Mouse (Mus musculus): ENCODE data around the gene Palmd. TPM values are rescaled to one million over a fixed set of nuclear protein-coding genes. Genes with fewer than 3 reads are reported as not detected.
A peak's percentile ranks its signal among the peaks of the same experiment; 100 is the strongest.

Palmd gene
- total and polyA plus RNA-seq, 2 experiments from 2014 or later = 6.7 to 10.7 TPM

DNA sequence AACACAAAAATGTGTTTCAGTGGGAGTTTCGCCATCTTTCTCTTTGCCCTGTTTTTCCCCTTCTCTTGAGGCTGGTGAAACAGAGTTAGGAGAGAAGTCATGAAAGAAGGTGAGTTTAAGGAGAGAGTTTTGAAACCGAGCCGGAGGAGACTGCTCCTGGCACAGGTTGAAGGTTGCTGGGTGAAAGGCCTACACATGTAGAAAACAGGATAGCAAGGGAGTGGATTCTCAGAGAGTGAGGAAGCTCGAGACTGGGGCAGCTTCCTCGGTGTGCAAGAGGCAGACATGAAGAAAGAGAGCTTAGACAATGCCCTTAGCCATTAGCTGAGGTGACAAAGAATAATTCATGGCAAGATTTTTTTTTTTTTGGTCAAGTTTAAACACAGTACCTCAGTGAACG, 15.4 kb downstream of the Palmd start:
- no peak overlapping the region for H3K27ac ChIP-seq (ENCODE audit: low read depth, low read length)
- H3K9me3 ChIP-seq (ENCODE audit: low read length) = no peaks in the 10 kb centered on the region
- TF ChIP-seq CTCF (IDR thresholded peaks at IDR 0.05) = no peak
- no peaks in the 10 kb centered on the region for H3K27me3 ChIP-seq (ENCODE audit: insufficient read depth, low read length)
- ATAC-seq (ENCODE audit: low FRiP score) (no peak), DNase-seq (ENCODE audit: low spot score) (no peak)
- H3K4me1 ChIP-seq (ENCODE audit: insufficient read depth, low read length) = no peaks in the 10 kb centered on the region
- H3K9ac ChIP-seq (replicated peaks; ENCODE audit: low read length, poor library complexity, severe bottlenecking) = no peak overlapping the region
- 87% methylated on average over 6 of the region's 6 CpGs for WGBS
- H3K4me2 ChIP-seq (ENCODE audit: low read depth, low read length, poor library complexity, severe bottlenecking) = no peak overlapping the region
- no peaks in the 10 kb centered on the region for H3K36me3 ChIP-seq (ENCODE audit: insufficient read depth, low read length)
- H3K4me3 ChIP-seq (ENCODE audit: low read depth, low read length) = no peak overlapping the region

DNA sequence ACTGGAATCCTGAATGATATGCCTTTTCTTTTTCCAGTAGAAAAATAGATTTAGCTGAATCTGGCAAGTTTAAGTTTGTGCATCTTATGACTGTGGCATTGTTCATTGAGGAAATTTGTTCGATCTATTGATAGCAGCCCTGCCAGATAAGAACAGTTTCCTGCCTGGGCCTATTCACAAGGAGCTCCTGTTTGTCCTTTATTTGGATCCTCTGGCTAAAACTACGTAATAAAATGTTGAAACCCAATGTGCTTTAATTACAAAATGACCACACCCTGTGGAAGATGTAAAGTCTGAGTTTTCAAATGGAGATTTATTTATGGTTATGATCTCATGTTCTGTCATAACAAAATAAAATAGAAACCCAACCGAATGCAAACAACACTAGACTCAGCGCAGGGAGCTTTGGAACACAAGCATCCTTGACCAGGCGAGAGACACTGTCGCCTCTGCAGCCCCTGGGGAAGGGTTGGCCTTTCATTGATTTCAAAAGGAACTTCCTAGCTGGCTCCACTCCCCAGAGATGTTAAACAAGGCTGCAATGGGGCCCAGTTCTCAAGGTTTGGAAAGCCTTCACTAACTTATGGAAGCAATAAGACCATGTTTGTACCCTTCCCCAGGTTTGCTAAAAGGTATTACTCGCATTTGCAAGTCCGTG, 16.4 kb downstream of the Palmd start:
- DNase-seq (ENCODE audit: low spot score) = no peak
- no peak for TF ChIP-seq CTCF (IDR thresholded peaks at IDR 0.05)
- Histone ChIP-seq H3K27me3 (ENCODE audit: insufficient read depth, low read length) (no peaks in the 10 kb centered on the region), H3K36me3 (ENCODE audit: insufficient read depth, low read length) (no peaks in the 10 kb centered on the region), H3K27ac (ENCODE audit: low read depth, low read length) (no peak overlapping the region), H3K9ac (replicated peaks; ENCODE audit: low read length, poor library complexity, severe bottlenecking) (no peak overlapping the region), H3K4me3 (ENCODE audit: low read depth, low read length) (no peak overlapping the region), H3K9me3 (ENCODE audit: low read length) (no peaks in the 10 kb centered on the region), H3K4me2 (ENCODE audit: low read depth, low read length, poor library complexity, severe bottlenecking) (no peak overlapping the region), H3K4me1 (ENCODE audit: insufficient read depth, low read length) (no peaks in the 10 kb centered on the region)
- WGBS = 85% methylated on average over 8 of the region's 8 CpGs
- ATAC-seq (ENCODE audit: low FRiP score) = no peak

DNA sequence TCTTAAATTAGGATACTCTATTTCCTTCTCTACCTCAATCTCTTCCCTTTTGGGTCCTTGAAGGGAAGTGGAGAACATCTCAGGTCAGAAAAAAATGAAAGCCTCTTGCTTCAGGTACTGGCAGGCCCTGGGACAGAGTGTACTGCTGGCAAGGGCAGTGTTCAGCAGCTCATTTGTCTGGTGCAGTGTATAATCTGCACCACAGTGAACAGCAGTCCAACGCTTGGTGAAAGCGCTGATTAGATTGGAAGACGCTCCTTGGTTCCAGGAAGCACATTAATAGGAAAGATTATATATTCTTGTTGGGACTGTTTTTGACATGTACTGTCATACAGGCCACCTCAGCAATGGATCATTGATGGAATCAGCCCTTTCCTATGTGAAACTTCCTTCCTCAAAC, 17.3 kb downstream of the Palmd start:
- no peak for ATAC-seq (ENCODE audit: low FRiP score)

GRCm38 (mm10) chr3:116950665-116951115, 18.1 kb downstream of the Palmd start:
- WGBS = 89% methylated on average over 6 of the region's 6 CpGs

More for the DNA sequence above, 17.3 kb downstream of the Palmd start:
- Histone ChIP-seq H3K4me3 (ENCODE audit: low read depth, low read length) (no peak overlapping the region), H3K9me3 (ENCODE audit: low read length) (no peaks in the 10 kb centered on the region), H3K4me2 (ENCODE audit: low read depth, low read length, poor library complexity, severe bottlenecking) (no peak overlapping the region), H3K27ac (ENCODE audit: low read depth, low read length) (no peak overlapping the region), H3K27me3 (ENCODE audit: insufficient read depth, low read length) (no peaks in the 10 kb centered on the region), H3K9ac (replicated peaks; ENCODE audit: low read length, poor library complexity, severe bottlenecking) (no peak overlapping the region), H3K36me3 (ENCODE audit: insufficient read depth, low read length) (no peaks in the 10 kb centered on the region), H3K4me1 (ENCODE audit: insufficient read depth, low read length) (no peaks in the 10 kb centered on the region)
- no peak for TF ChIP-seq CTCF (IDR thresholded peaks at IDR 0.05)
- WGBS = 94% methylated on average over 3 of the region's 3 CpGs
- no peak for DNase-seq (ENCODE audit: low spot score)

DNA sequence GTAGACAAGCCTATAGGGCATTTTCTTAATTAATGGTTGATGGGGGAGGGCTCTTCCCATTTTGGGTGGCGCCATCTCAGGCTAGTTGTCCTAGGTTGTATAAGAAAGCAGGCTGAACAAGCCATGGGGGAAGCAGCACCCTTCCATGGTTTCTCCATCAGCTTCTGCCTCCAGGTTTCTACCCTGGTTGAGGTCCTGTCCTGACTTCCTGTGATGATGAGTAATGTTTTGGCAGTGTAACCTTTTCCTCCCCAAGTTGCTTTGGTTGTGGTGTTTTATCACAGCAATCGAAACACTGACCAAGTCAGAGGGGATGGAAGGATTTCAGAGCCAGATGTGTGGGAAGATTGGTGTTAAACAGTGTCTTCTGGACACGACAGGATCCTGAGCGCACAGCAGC, 22.3 kb downstream of the Palmd start:
- TF ChIP-seq CTCF (IDR thresholded peaks at IDR 0.05) = no peak
- no peak for ATAC-seq (ENCODE audit: low FRiP score)
- no peak for DNase-seq (ENCODE audit: low spot score)
- H3K4me1 ChIP-seq (ENCODE audit: insufficient read depth, low read length) = no peaks in the 10 kb centered on the region
- no peaks in the 10 kb centered on the region for H3K36me3 ChIP-seq (ENCODE audit: insufficient read depth, low read length)
- no peak overlapping the region for H3K4me3 ChIP-seq (ENCODE audit: low read depth, low read length)
- no peak overlapping the region for H3K9ac ChIP-seq (replicated peaks; ENCODE audit: low read length, poor library complexity, severe bottlenecking)
- 95% methylated on average over 4 of the region's 4 CpGs for WGBS
- H3K9me3 ChIP-seq (ENCODE audit: low read length) = no peaks in the 10 kb centered on the region
- no peak overlapping the region for H3K27ac ChIP-seq (ENCODE audit: low read depth, low read length)
- H3K4me2 ChIP-seq (ENCODE audit: low read depth, low read length, poor library complexity, severe bottlenecking) = no peak overlapping the region
- H3K27me3 ChIP-seq (ENCODE audit: insufficient read depth, low read length) = no peaks in the 10 kb centered on the region

More at GRCm38 (mm10) chr3:116950665-116951115, 18.1 kb downstream of the Palmd start:
- H3K4me1 ChIP-seq (ENCODE audit: insufficient read depth, low read length) = no peaks in the 10 kb centered on the region
- DNase-seq (ENCODE audit: low spot score) = no peak
- no peak for ATAC-seq (ENCODE audit: low FRiP score)
- H3K4me3 ChIP-seq (ENCODE audit: low read depth, low read length) = no peak overlapping the region
- no peaks in the 10 kb centered on the region for H3K36me3 ChIP-seq (ENCODE audit: insufficient read depth, low read length)
- H3K4me2 ChIP-seq (ENCODE audit: low read depth, low read length, poor library complexity, severe bottlenecking) = no peak overlapping the region
- TF ChIP-seq CTCF (IDR thresholded peaks at IDR 0.05) = no peak
- no peaks in the 10 kb centered on the region for H3K9me3 ChIP-seq (ENCODE audit: low read length)
- no peak overlapping the region for H3K9ac ChIP-seq (replicated peaks; ENCODE audit: low read length, poor library complexity, severe bottlenecking)
- no peaks in the 10 kb centered on the region for H3K27me3 ChIP-seq (ENCODE audit: insufficient read depth, low read length)
- no peak overlapping the region for H3K27ac ChIP-seq (ENCODE audit: low read depth, low read length)

GRCm38 (mm10) chr3:116943422-116943821, 25.4 kb downstream of the Palmd start:
- H3K9me3 ChIP-seq (ENCODE audit: low read length) = no peaks in the 10 kb centered on the region
- H3K4me1 ChIP-seq (ENCODE audit: insufficient read depth, low read length) = no peaks in the 10 kb centered on the region
- no peak overlapping the region for H3K9ac ChIP-seq (replicated peaks; ENCODE audit: low read length, poor library complexity, severe bottlenecking)
- H3K4me3 ChIP-seq (ENCODE audit: low read depth, low read length) = no peak overlapping the region
- H3K27me3 ChIP-seq (ENCODE audit: insufficient read depth, low read length) = no peaks in the 10 kb centered on the region
- DNase-seq (ENCODE audit: low spot score) (peak; percentile 6), ATAC-seq (ENCODE audit: low FRiP score) (no peak)
- no peak for TF ChIP-seq CTCF (IDR thresholded peaks at IDR 0.05)
- no peaks in the 10 kb centered on the region for H3K36me3 ChIP-seq (ENCODE audit: insufficient read depth, low read length)
- H3K4me2 ChIP-seq (ENCODE audit: low read depth, low read length, poor library complexity, severe bottlenecking) = no peak overlapping the region
- WGBS = 83% methylated on average over 4 of the region's 4 CpGs
- no peak overlapping the region for H3K27ac ChIP-seq (ENCODE audit: low read depth, low read length)

Measured in midbrain, postnatal 0 days (tissue).